Comparison of ENCODE assay signal across 21 mouse cellular contexts in genomic region chr14:16815096-16815741, GRCm38 (mm10). TPM values are rescaled to one million over a fixed set of nuclear protein-coding genes. Genes with fewer than 3 reads are reported as not detected.
A peak's percentile ranks its signal among the peaks of the same experiment; 100 is the strongest.
DNase-seq lines count a peak whose midpoint lies in the region; ATAC-seq and TF ChIP-seq lines count a peak whose summit lies in the region.
"Had no signal": no experiment of that assay in that cellular context is flagged by ENCODE, and none has a peak within 500 bp of the region (broad histone marks: within the 10 kb centered on the region; RNA-seq: fewer than 3 reads in every experiment).

No protein-coding gene starts in this region.

- DNase-seq in forebrain, postnatal 0 days: no peak
- DNase-seq in lung, adult 2 months: no peak
- DNase-seq in midbrain, embryonic 14.5 days: peak; percentile 19
- no peak for DNase-seq in midbrain, postnatal 0 days (ENCODE audit: low spot score)
- no peak for DNase-seq in spleen, postnatal 36 days (ENCODE audit: low spot score in 2 of 2)
- DNase-seq: adrenal gland, postnatal 14 days; cerebellum, adult 18-20 months; cerebellum, adult 9-11 months; cerebellum, postnatal 36 days; gastrocnemius, postnatal 10 days; heart, adult 2 months had no signal

- no peak overlapping the region for H3K4me2 ChIP-seq in forebrain, postnatal 0 days (ENCODE audit: low read depth)
- H3K4me2 ChIP-seq in forebrain, embryonic 15.5 days (replicated peaks): no peak overlapping the region
- H3K4me2 ChIP-seq in lung, embryonic 16.5 days (ENCODE audit: low read depth, low read length): no peak overlapping the region
- no peak overlapping the region for H3K4me2 ChIP-seq in midbrain, embryonic 14.5 days (ENCODE audit: low read length)
- no peak overlapping the region for H3K4me2 ChIP-seq in midbrain, postnatal 0 days (ENCODE audit: low read depth, low read length, poor library complexity, severe bottlenecking)
- H3K4me2 ChIP-seq: embryonic facial prominence, embryonic 13.5 days; heart, embryonic 12.5 days; hindbrain, embryonic 15.5 days had no signal

- no peaks in the 10 kb centered on the region for H3K4me1 ChIP-seq in forebrain, postnatal 0 days (ENCODE audit: insufficient read depth)
- H3K4me1 ChIP-seq in forebrain, embryonic 15.5 days: no peaks in the 10 kb centered on the region
- H3K4me1 ChIP-seq in lung, embryonic 16.5 days (replicated peaks; ENCODE audit: control insufficient read depth, insufficient read depth, low read length): peaks cover 3% of the 10 kb centered on the region; the same call in 1 of the 2 replicates
- no peaks in the 10 kb centered on the region for H3K4me1 ChIP-seq in lung, adult 2 months (ENCODE audit: control insufficient read depth, insufficient read depth, low read length)
- H3K4me1 ChIP-seq in midbrain, embryonic 14.5 days (ENCODE audit: control insufficient read depth, insufficient read depth, low read length): no peaks in the 10 kb centered on the region
- H3K4me1 ChIP-seq in midbrain, postnatal 0 days (ENCODE audit: insufficient read depth, low read length): 0 out of 2 replicates have a peak, but pooled peaks cover 3% of the 10 kb centered on the region
- H3K4me1 ChIP-seq: embryonic facial prominence, embryonic 13.5 days; hindbrain, embryonic 10.5 days; hindbrain, embryonic 15.5 days had no signal

- 41% methylated on average over 1 of the region's 1 CpGs for WGBS in forebrain, postnatal 0 days
- 58% methylated on average over 1 of the region's 1 CpGs for WGBS in forebrain, embryonic 15.5 days
- 45% methylated on average over 1 of the region's 1 CpGs for WGBS in lung, embryonic 16.5 days
- 74% methylated on average over 1 of the region's 1 CpGs for WGBS in lung, adult 2 months
- 63% methylated on average over 1 of the region's 1 CpGs for WGBS in midbrain, embryonic 14.5 days
- WGBS in midbrain, postnatal 0 days: 45% methylated on average over 1 of the region's 1 CpGs

- H3K36me3 ChIP-seq in forebrain, postnatal 0 days (ENCODE audit: insufficient read depth): no peaks in the 10 kb centered on the region
- H3K36me3 ChIP-seq in forebrain, embryonic 15.5 days: no peaks in the 10 kb centered on the region
- no peaks in the 10 kb centered on the region for H3K36me3 ChIP-seq in lung, embryonic 16.5 days (ENCODE audit: control insufficient read depth, insufficient read depth, low read length)
- H3K36me3 ChIP-seq in midbrain, embryonic 14.5 days (ENCODE audit: control insufficient read depth, insufficient read depth, low read length): no peaks in the 10 kb centered on the region
- H3K36me3 ChIP-seq in midbrain, postnatal 0 days (ENCODE audit: insufficient read depth, low read length): no peaks in the 10 kb centered on the region
- H3K36me3 ChIP-seq: embryonic facial prominence, embryonic 13.5 days; heart, embryonic 12.5 days; hindbrain, embryonic 10.5 days; hindbrain, embryonic 15.5 days had no signal

- no peak overlapping the region for H3K4me3 ChIP-seq in forebrain, postnatal 0 days (ENCODE audit: low read depth, low read length)
- H3K4me3 ChIP-seq in forebrain, embryonic 15.5 days: no peak overlapping the region
- no peak overlapping the region for H3K4me3 ChIP-seq in lung, embryonic 16.5 days (ENCODE audit: low read length)
- H3K4me3 ChIP-seq in lung, adult 2 months (replicated peaks; ENCODE audit: extremely low read depth, low read depth, low read length): no peak overlapping the region
- no peak overlapping the region for H3K4me3 ChIP-seq in midbrain, embryonic 14.5 days (replicated peaks; ENCODE audit: low read depth, low read length)
- H3K4me3 ChIP-seq in midbrain, postnatal 0 days (ENCODE audit: low read depth, low read length): no peak overlapping the region
- H3K4me3 ChIP-seq: embryonic facial prominence, embryonic 13.5 days; heart, adult 2 months; heart, embryonic 12.5 days; hindbrain, embryonic 10.5 days; hindbrain, embryonic 15.5 days had no signal

- H3K9me3 ChIP-seq in forebrain, postnatal 0 days (ENCODE audit: low read length): no peaks in the 10 kb centered on the region
- no peaks in the 10 kb centered on the region for H3K9me3 ChIP-seq in forebrain, embryonic 15.5 days
- H3K9me3 ChIP-seq in lung, embryonic 16.5 days (ENCODE audit: control insufficient read depth, low read length): no peaks in the 10 kb centered on the region
- H3K9me3 ChIP-seq in midbrain, embryonic 14.5 days (ENCODE audit: control insufficient read depth, low read length): no peaks in the 10 kb centered on the region
- H3K9me3 ChIP-seq in midbrain, postnatal 0 days (ENCODE audit: low read length): no peaks in the 10 kb centered on the region
- H3K9me3 ChIP-seq: embryonic facial prominence, embryonic 13.5 days; heart, embryonic 12.5 days; hindbrain, embryonic 10.5 days; hindbrain, embryonic 15.5 days had no signal

- H3K27me3 ChIP-seq in forebrain, postnatal 0 days (ENCODE audit: insufficient read depth, low read length): no peaks in the 10 kb centered on the region; the same call in 1 of the 2 replicates
- 0 out of 2 replicates have a peak, but pooled peaks cover 3% of the 10 kb centered on the region for H3K27me3 ChIP-seq in forebrain, embryonic 15.5 days
- H3K27me3 ChIP-seq in lung, embryonic 16.5 days (ENCODE audit: control insufficient read depth, insufficient read depth, low read depth, low read length): no peaks in the 10 kb centered on the region
- no peaks in the 10 kb centered on the region for H3K27me3 ChIP-seq in midbrain, embryonic 14.5 days (ENCODE audit: control insufficient read depth, insufficient read depth, low read length)
- H3K27me3 ChIP-seq in midbrain, postnatal 0 days (ENCODE audit: insufficient read depth, low read length): no peaks in the 10 kb centered on the region
- H3K27me3 ChIP-seq: CH12.LX; embryonic facial prominence, embryonic 13.5 days; heart, embryonic 12.5 days; hindbrain, embryonic 15.5 days; Patski had no signal

- no peak for TF ChIP-seq POLR2A in lung, adult 2 months (IDR thresholded peaks at IDR 0.05; ENCODE audit: borderline replicate concordance, extremely low read depth, low read depth, low read length)

- no peak for TF ChIP-seq CTCF in forebrain, postnatal 0 days (IDR thresholded peaks at IDR 0.05; ENCODE audit: low read depth)
- no peak for TF ChIP-seq CTCF in lung, adult 2 months (IDR thresholded peaks at IDR 0.05; ENCODE audit: insufficient read depth, low read length)
- no peak for TF ChIP-seq CTCF in midbrain, postnatal 0 days (IDR thresholded peaks at IDR 0.05)

- no peak overlapping the region for H3K27ac ChIP-seq in forebrain, postnatal 0 days (ENCODE audit: low read depth, low read length)
- H3K27ac ChIP-seq in forebrain, embryonic 15.5 days (replicated peaks): no peak overlapping the region
- no peak overlapping the region for H3K27ac ChIP-seq in lung, embryonic 16.5 days (ENCODE audit: low read length)
- H3K27ac ChIP-seq in midbrain, embryonic 14.5 days (replicated peaks; ENCODE audit: low read depth, low read length): no peak overlapping the region
- H3K27ac ChIP-seq in midbrain, postnatal 0 days (ENCODE audit: low read depth, low read length): no peak overlapping the region
- H3K27ac ChIP-seq: embryonic facial prominence, embryonic 13.5 days; heart, adult 2 months; hindbrain, embryonic 10.5 days; hindbrain, embryonic 15.5 days had no signal

- ATAC-seq in forebrain, postnatal 0 days: peak; percentile 20; the same call in 1 of the 2 replicates
- ATAC-seq in forebrain, embryonic 15.5 days (replicated peaks): no peak
- ATAC-seq in lung, embryonic 16.5 days (ENCODE audit: low read depth): 0 out of 2 replicates have a peak, but pooled peaks have one; percentile 26
- ATAC-seq in midbrain, embryonic 14.5 days (ENCODE audit: low FRiP score, low TSS enrichment): no peak
- ATAC-seq in midbrain, postnatal 0 days (ENCODE audit: low FRiP score): peak; percentile 71; the same call in 1 of the 2 replicates
- ATAC-seq: activated CD4-positive, CD25-positive, alpha-beta regulatory T cell, adult 4 months; inflammation-experienced regulatory T-cells, adult 6 months; Patski had no signal

- H3K9ac ChIP-seq in forebrain, postnatal 0 days: no peak overlapping the region
- no peak overlapping the region for H3K9ac ChIP-seq in forebrain, embryonic 15.5 days (replicated peaks)
- H3K9ac ChIP-seq in lung, embryonic 16.5 days (ENCODE audit: low read length): no peak overlapping the region
- H3K9ac ChIP-seq in midbrain, embryonic 14.5 days (replicated peaks; ENCODE audit: low read length): no peak overlapping the region
- no peak overlapping the region for H3K9ac ChIP-seq in midbrain, postnatal 0 days (replicated peaks; ENCODE audit: low read length, poor library complexity, severe bottlenecking)
- H3K9ac ChIP-seq: embryonic facial prominence, embryonic 13.5 days; heart, embryonic 12.5 days; hindbrain, embryonic 15.5 days had no signal

RNA-seq across cellular contexts. Expression of gene Rarb, which starts 3.7 kb away (rescaled TPM):
- total RNA-seq in forebrain, postnatal 0 days (2014; rRNA removed): 34.9 and 65.2 TPM in 2 replicates
- polyA plus RNA-seq in forebrain, postnatal 0 days (2015; fragmentation: Nextera tagmentation; extraction: Ambion mirVana): 20.4 and 20.6 TPM in 2 replicates
- 16.8 and 18.7 TPM in 2 replicates for polyA plus RNA-seq in forebrain, embryonic 15.5 days (2015; fragmentation: Nextera tagmentation; extraction: Ambion mirVana)
- 10.8 and 11.8 TPM in 2 replicates for polyA plus RNA-seq in lung, embryonic 16.5 days (2015; fragmentation: Nextera tagmentation; extraction: Ambion mirVana)
- 16.1 and 19.3 TPM in 2 replicates for polyA plus RNA-seq in lung, adult 2 months (2012; rRNA removed)
- polyA plus RNA-seq in midbrain, embryonic 14.5 days (2014; fragmentation: Nextera tagmentation; extraction: Ambion mirVana): 4.7 and 8.4 TPM in 2 replicates
- total RNA-seq in midbrain, postnatal 0 days (2014; rRNA removed): 13.3 and 16.7 TPM in 2 replicates
- 4.4 and 5.3 TPM in 2 replicates for polyA plus RNA-seq in midbrain, postnatal 0 days (2015; fragmentation: Nextera tagmentation; extraction: Ambion mirVana)
- polyA plus RNA-seq: activated CD4-positive, CD25-positive, alpha-beta regulatory T cell, adult 4 months; inflammation-experienced regulatory T-cells, adult 6 months had no signal

Comparison
In these comparisons a context has a peak if more than half of its experiments do, and no peak if none do; other contexts are left out.
1. ATAC-seq: peak in forebrain, postnatal 0 days (single experiment), lung, embryonic 16.5 days (single experiment) and midbrain, postnatal 0 days (single experiment); none in forebrain, embryonic 15.5 days (single experiment) and midbrain, embryonic 14.5 days (single experiment).